Mouse (Mus musculus) ovary, adult 10 weeks (tissue): ENCODE measurements around the gene Snupn. TPM values are rescaled to one million over a fixed set of nuclear protein-coding genes. Genes with fewer than 3 reads are reported as not detected.

Experiments used
- polyA plus RNA-seq: library from polyadenylated mRNA; stranded (reverse); fragments of 350-450 nt; fragmentation: Illumina TruSeq; extraction: RNeasy Lipid Tissue Mini Kit (QIAGEN cat#74804); gene quantifications from one replicate; pipeline ENCODE4 v1.2.3, GENCODE M21; 2014

Snupn gene
- polyA plus RNA-seq: 15.1 TPM

DNA sequence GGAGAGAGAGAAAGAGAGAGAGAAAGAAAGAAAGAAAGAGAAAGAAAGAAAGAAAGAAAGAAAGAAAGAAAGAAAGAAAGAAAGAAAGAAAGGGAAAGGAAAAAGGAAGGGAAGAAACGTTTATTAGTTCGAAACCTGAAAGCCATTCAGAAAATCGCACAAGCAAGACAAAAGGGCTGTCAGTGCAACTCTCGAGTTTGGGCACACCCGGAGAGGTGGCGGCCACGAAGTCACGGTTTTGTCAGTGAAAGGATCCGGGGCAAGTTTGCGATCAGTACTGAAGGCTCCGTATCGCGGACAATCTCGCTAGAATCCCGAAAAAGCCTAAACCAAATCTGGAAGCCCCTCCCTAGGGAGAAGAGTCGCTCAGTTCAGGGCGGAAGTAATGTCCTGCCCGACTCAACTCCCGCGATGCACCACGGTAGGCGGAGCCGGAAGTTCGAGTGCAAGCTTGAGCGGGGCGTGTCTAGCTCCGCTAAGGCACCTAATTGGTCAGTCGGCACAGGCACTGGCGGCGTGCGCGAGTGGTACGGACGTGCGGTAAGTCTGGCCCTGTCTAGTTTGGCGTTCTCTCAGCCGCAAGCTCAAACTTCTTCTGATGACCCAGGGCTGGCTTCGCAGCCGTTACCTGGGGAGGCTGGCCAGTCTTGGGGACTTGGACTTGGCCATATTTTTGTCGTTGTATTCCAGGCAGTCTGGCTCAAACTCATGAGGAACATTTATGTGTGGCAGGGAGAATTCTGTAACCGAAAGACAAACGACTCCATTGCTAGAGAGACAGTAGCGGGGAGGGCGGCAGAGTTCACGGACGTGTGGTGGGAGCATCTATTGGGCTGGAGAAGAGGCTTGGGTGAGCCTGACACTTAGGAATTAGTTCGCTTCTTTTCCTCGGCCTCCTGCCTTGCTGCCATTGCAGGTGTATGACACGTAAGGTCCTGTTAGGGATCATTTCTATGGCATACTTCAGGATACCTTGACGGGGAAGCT lies at the start of gene Snupn:
Gene Snupn, plus strand, starts transcription at position 465 of the 987 bp plus-strand sequence.

DNA sequence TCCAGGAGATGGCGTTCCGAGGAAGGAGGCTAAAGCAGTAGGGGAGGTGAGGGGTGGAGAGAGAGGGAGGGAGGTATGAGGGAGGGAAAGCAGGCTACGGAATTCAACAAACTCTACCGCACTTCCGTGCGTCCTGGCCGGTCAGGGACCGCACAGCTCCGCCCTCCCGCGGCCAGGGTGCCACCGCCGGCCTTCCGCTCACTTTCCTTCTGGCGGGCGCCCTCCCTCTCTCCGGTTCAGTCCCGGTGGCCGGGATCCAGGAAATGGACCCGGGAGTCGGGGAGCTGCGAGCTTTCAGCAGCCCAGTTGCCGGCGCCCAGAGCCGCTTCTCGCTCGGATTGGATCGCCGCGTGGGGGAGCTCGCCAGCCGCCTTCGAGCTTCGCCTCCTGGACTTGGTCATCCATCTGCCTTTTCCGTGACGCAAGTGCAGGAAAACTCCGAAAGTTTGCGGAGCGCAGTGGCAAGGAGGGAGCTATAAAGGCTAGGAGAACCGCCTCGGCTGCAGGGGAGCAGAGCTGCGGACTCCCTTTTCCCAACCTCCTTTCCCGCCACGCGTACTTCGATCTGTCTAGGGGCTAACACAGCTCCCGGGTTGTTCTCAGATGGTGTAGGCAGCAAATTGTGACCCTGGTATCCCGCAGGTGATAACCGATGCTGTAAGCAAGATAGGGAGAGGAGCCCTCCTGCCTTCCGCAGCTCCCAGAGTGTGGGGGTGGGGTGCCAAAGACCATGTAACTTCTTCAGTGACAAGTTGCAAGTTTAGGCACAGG lies 22.5 kb upstream of the Snupn start, which contains the start of gene Snx33:
Gene Snx33, minus strand, starts transcription at position 331 of the 771 bp plus-strand sequence.

DNA sequence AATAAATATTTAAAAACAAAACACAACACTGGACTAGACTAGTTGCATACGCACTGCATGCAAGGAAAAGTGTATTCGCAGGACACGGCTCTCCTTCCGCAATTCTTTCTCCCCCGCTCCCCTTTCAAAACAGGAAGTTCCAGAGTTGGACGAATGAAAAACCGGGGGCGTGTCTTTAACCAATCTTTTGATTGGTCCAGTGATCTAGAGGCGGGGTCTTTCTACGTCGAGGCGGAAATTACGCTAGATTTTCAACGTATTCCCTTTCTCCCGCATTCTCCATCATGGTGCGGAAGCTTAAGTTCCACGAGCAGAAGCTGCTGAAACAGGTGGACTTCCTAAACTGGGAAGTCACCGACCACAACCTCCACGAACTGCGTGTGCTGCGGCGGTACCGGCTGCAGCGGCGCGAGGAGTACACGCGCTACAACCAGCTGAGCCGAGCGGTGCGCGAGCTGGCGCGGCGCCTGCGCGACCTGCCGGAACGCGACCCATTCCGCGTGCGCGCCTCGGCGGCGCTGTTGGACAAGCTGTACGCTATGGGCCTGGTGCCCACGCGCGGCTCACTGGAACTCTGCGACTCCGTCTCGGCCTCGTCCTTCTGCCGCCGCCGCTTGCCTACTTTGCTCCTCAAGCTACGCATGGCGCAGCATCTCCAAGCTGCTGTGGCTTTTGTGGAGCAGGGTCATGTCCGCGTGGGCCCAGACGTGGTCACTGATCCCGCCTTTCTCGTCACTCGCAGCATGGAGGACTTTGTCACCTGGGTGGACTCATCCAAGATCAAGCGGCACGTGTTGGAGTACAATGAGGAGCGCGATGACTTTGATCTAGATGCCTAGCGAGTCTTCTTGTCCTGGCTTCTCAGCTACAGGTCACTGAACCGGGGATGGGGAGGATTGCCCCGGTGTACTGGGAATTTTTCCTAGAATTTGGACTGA lies 13.2 kb upstream of the Snupn start, which contains the start of gene Imp3:
Gene Imp3, plus strand, starts transcription at position 253 of the 938 bp plus-strand sequence.

DNA sequence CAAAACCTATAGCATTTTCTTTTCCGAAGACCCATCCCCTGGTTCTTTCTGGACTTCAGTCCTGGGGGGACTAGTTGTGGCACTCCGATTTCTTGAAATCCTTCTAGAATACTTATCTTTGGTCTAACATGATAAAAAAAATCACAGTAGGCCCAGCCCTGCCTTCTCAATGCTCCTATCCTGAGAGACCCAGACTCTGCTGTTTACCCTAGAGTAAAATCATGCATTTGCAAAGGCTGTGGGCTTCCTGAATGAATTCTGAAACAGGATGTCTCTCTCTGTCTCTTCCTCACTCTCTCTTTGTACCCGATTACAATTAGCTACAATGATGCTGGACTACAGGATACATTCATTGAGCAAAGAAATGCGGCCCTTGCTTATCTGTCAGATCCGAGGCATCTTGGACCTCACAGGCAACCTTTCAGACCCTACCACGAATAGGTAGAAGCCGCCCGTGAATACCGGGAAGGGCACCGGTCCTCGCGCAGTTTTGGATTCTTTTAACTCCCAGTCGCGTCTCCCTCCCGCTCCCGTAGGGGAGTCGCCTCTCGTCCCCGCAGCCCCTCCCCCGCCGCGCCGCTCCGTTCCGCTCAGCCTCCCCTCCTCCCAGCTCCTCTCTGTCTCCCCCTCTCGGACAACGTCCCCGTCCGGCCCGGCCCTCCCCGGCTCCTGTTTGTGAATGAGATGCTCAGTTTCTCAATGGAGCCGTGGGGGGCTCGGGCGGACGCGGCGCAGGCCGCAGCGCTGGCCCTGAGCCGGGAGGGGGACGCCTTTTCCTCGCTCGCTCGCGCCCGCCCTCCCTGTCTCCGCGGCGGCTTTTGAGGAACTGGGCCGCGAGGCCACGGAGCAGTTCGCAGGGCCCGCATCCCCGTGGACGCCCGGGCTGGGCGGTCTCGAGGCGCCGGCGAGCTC lies 43.9 kb downstream of the Snupn start, which contains the start of gene Ptpn9:
Gene Ptpn9, plus strand, starts transcription at position 638 of the 912 bp plus-strand sequence.

Other genes starting within 250 kb of the Snupn start
- gene Lingo1, start 154.4 kb upstream of the Snupn start, polyA plus RNA-seq: not detected
- gene Odf3l1, start 86.2 kb upstream of the Snupn start, polyA plus RNA-seq: not detected
- gene Cspg4, start 85.8 kb upstream of the Snupn start, polyA plus RNA-seq: 0.31 TPM
- 5.0 TPM for gene Snx33, start 22.5 kb upstream of the Snupn start, polyA plus RNA-seq
- 58.6 TPM for gene Imp3, start 13.4 kb upstream of the Snupn start, polyA plus RNA-seq
- gene Ptpn9, start 44.0 kb downstream of the Snupn start, polyA plus RNA-seq: 39.4 TPM
- 58.1 TPM for gene Sin3a, start 121.2 kb downstream of the Snupn start, polyA plus RNA-seq
- gene Man2c1, start 179.8 kb downstream of the Snupn start, polyA plus RNA-seq: 8.5 TPM
- 0.63 TPM for gene Neil1, start 197.4 kb downstream of the Snupn start, polyA plus RNA-seq
- gene Commd4, start 207.5 kb downstream of the Snupn start, polyA plus RNA-seq: 6.1 TPM